Mouse (Mus musculus) limb, embryonic 13.5 days (tissue): ENCODE data around the gene Trmu. TPM values are rescaled to one million over a fixed set of nuclear protein-coding genes. Genes with fewer than 3 reads are reported as not detected.
A peak's percentile ranks its signal among the peaks of the same experiment; 100 is the strongest.
"Not testable (repeated sequence)": the region's sequence is repeated elsewhere in the genome, so short reads cannot be mapped to it uniquely, and the experiment has no call there.

ENCODE experiments used
- ATAC-seq: fragments of 200-750 bp; cut with Nextera tagmentation; 2 replicates; pipeline ENCODE4 v1.8.0; 2017; ENCODE audit warnings: low read depth, moderate number of reproducible peaks, moderate TSS enrichment; ENCODE audit not compliant: low FRiP score
- H3K27ac ChIP-seq: fragments of 300-500 bp; sonication (generic); 2 replicates; pipeline ENCODE4 v1.5.1; 2015; ENCODE audit warnings: inconsistent platforms, mild to moderate bottlenecking, moderate library complexity
- H3K27me3 ChIP-seq: fragments of 300-500 bp; sonication (generic); 2 replicates; pipeline ENCODE4 v1.6.1; 2015; ENCODE audit warnings: mild to moderate bottlenecking, inconsistent platforms
- H3K36me3 ChIP-seq: fragments of 300-500 bp; sonication (generic); 2 replicates; pipeline ENCODE4 v1.6.1; 2015; ENCODE audit warnings: inconsistent platforms, mild to moderate bottlenecking, moderate library complexity
- H3K4me1 ChIP-seq: fragments of 300-500 bp; sonication (generic); 2 replicates; pipeline ENCODE4 v1.6.1; 2015; ENCODE audit warnings: inconsistent platforms
- H3K4me2 ChIP-seq: fragments of 300-500 bp; sonication (generic); replicated peaks from 2 replicates; pipeline ENCODE4 v1.6.1; 2015; ENCODE audit warnings: inconsistent platforms, mild to moderate bottlenecking, moderate library complexity
- H3K4me3 ChIP-seq: fragments of 300-500 bp; sonication (generic); 2 replicates; pipeline ENCODE4 v1.5.1; 2015; ENCODE audit warnings: moderate library complexity, mild to moderate bottlenecking, inconsistent platforms
- H3K9ac ChIP-seq: fragments of 300-500 bp; sonication (generic); 2 replicates; pipeline ENCODE4 v1.6.1; 2015; ENCODE audit warnings: mild to moderate bottlenecking, inconsistent platforms
- H3K9me3 ChIP-seq: fragments of 300-500 bp; sonication (generic); 2 replicates; pipeline ENCODE4 v1.6.1; 2016; ENCODE audit warnings: inconsistent platforms
- WGBS: fragments of 180-500 bp; shearing (Covaris S2); methylation state at CpG from one replicate; pipeline ENCODE4 v1.1.7; 2015; 5-methylcytosine and 5-hydroxymethylcytosine counted together
- polyA plus RNA-seq: library from polyadenylated mRNA; unstranded; fragments of >200 nt; fragmentation: Nextera tagmentation; extraction: Ambion mirVana; gene quantifications from 2 replicates; pipeline ENCODE4 v1.2.1, GENCODE M21; 2015

Trmu gene
- polyA plus RNA-seq, 1 experiment from 2014 or later: 49.5 TPM

DNA sequence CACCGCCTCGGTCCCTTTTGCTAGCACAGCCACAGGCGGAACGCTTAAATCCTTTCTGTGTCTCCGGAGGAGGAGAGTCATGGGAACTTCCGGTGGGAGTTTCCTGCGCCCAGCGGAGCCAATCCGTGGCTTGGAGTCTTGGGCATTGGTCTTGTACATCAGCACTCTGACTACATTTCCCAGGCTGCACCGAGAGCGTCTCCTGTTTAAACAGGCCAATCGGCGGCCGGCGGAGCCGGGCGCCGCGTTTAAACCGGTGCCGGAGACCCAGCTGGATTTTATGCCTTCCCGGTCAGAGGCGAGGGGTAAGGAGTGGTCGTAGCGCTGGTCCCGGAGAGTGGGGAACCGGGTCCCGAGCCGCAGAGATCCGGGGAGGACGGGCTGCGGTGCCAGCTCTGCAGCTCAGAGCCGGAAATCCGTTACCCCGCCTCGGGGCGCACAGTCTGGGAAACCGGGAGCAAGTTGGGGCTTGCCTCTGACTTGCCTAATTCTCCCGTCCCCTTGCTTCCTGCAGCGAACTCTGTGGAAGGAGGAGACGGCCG, 19.6 kb upstream of the Trmu start, which contains the start of gene Gtse1:
Gtse1 (plus strand) TSS at position 256 of the 542 bp plus-strand sequence.
- Histone ChIP-seq H3K27me3 (no peaks in the 10 kb centered on the region), H3K27ac (peak within 1 kb of the TSS; percentile 72; the same call in 1 of the 2 replicates), H3K9ac (peak within 1 kb of the TSS; percentile 83), H3K9me3 (no peaks in the 10 kb centered on the region), H3K4me2 (peak within 1 kb of the TSS; percentile 89), H3K4me1 (peaks cover 21% of the 10 kb centered on the region), H3K36me3 (peaks cover 36% of the 10 kb centered on the region), H3K4me3 (peak within 1 kb of the TSS; percentile 83)
- WGBS: under 1% methylated on average over 42 of the region's 42 CpGs
- ATAC-seq: peak; percentile 98

DNA sequence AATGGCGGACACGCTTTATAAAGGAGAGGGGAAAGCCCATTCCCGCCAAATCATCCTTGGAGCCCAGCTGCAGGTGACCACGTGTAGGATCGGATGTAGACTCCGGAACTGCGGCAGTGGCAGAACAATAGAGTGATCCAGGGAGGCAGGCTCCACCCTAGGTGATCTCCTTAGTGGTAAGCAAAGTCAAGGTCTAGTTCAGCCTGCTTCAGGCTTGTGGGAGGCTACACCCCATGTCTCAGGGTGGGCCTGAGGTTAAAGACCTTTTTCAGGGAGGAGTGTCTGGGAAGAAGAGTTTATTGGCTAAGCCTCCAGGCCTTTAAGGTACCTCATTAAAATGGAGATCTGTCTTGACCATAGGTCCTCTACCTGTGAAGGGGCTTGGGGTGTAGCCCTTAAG, 13.2 kb upstream of the Trmu start:
- H3K4me3 ChIP-seq, H3K4me2 ChIP-seq, H3K9me3 ChIP-seq, H3K9ac ChIP-seq, ATAC-seq, H3K27me3 ChIP-seq, H3K4me1 ChIP-seq, H3K27ac ChIP-seq: not testable (repeated sequence)
- 93% methylated on average over 7 of the region's 7 CpGs for WGBS
- peaks cover 91% of the 10 kb centered on the region for H3K36me3 ChIP-seq

DNA sequence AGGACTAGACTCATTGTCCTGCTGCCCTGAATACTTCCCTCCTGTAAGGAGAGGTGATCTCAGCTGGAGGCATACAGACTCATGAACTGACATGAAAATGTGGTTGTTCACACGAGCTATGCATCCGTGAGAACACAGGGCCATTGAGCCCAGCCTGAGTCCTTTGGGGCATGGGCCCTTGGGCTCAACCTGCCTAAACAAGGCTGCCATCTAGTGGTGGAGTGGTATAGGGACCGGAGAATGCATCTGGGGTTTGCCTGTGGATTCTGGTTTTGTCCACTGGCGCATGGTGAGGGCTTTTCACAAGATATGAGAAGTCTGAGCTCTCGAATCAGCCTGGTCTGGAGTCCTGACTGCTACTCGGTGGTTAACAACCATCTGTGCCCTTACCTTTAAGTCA, 11.4 kb upstream of the Trmu start:
- Histone ChIP-seq H3K36me3 (peaks cover 95% of the 10 kb centered on the region), H3K9ac (no peak overlapping the region)
- no peak for ATAC-seq

DNA sequence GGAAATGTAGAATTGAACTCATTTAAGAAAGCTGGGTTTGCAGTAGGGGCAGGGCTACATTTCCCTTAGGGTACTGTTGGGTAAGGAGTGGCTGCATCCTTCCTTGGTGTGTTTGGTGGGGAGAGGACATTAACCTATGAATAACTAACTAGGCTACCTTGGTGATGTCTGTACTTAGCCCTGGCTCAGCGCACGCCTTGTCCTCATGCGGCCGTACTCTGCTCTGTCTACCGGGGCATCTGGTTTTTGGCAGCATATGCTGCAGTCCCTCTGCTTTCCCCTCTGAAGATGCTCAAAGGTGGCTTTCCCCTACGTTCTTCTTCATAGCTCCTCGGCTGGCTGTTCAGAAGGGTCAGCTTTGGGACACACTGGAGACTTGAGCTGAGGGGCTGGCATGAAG, 1.8 kb upstream of the Trmu start:
- no peak overlapping the region for H3K4me2 ChIP-seq
- H3K27me3 ChIP-seq: no peaks in the 10 kb centered on the region
- no peak overlapping the region for H3K27ac ChIP-seq
- no peak overlapping the region for H3K9ac ChIP-seq
- peaks cover 14% of the 10 kb centered on the region for H3K4me1 ChIP-seq
- WGBS: 94% methylated on average over 7 of the region's 7 CpGs
- H3K36me3 ChIP-seq: peaks cover 52% of the 10 kb centered on the region
- H3K9me3 ChIP-seq: no peaks in the 10 kb centered on the region
- H3K4me3 ChIP-seq: no peak overlapping the region
- ATAC-seq: no peak

More for the DNA sequence above, 11.4 kb upstream of the Trmu start:
- Histone ChIP-seq H3K4me3 (no peak overlapping the region), H3K27ac (no peak overlapping the region), H3K9me3 (no peaks in the 10 kb centered on the region), H3K4me1 (no peaks in the 10 kb centered on the region), H3K27me3 (no peaks in the 10 kb centered on the region), H3K4me2 (no peak overlapping the region)
- WGBS: 55% methylated on average over 6 of the region's 6 CpGs

DNA sequence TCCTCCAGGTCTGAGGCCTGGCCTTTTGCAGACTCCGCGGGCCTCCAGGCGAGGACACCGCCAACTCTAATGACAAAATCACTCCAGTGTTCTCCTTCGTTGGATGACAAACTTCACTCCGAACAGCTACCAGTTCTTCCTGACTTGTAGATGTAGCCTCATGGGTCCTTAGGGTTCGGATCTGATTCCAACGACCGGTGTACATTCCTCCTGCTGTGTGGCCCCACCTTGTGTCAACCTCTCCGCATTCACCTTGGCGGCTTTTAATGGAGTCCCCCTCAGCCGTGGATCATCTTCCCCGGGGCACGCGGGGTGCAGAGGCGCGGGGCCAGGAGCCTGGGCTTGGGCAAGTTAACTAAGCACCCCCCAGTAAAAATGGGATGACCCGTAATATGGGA, 385 bp downstream of the Trmu start:
- Histone ChIP-seq H3K27me3 (no peaks in the 10 kb centered on the region), H3K4me3 (peak overlapping the region; percentile 82), H3K9ac (peak overlapping the region; percentile 92), H3K4me2 (peak overlapping the region; percentile 93), H3K36me3 (peaks cover 53% of the 10 kb centered on the region), H3K27ac (peak overlapping the region; percentile 79), H3K4me1 (peaks cover 14% of the 10 kb centered on the region), H3K9me3 (no peaks in the 10 kb centered on the region)
- 1% methylated on average over 18 of the region's 18 CpGs for WGBS
- no peak for ATAC-seq

DNA sequence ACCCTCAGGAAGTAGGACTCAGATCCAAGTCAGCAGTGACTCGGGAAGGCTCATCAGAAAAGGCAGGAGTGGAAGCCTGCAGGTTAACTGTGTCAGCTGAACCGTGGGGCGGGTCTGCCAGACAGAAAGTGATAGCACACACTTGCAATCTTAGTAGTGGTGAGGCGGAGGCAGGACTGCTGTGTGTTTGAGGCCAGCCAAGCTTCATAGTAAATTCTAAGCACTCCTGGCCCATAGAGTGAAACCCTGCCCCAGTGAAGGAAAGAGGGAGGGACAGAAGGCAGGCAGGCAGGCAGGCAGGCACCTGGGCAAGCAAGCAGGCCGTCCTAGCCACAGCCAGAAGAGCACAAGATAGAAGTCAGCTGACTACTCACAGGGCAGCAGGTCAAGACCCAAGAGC, 6.5 kb downstream of the Trmu start:
- peaks cover 2% of the 10 kb centered on the region; the same call in 1 of the 2 replicates for H3K4me1 ChIP-seq
- H3K27ac ChIP-seq: no peak overlapping the region
- ATAC-seq: no peak
- H3K4me2 ChIP-seq: no peak overlapping the region
- no peak overlapping the region for H3K4me3 ChIP-seq
- no peaks in the 10 kb centered on the region for H3K9me3 ChIP-seq
- H3K9ac ChIP-seq: no peak overlapping the region
- WGBS: 85% methylated on average over 5 of the region's 5 CpGs
- peaks cover 75% of the 10 kb centered on the region for H3K36me3 ChIP-seq
- no peaks in the 10 kb centered on the region for H3K27me3 ChIP-seq

DNA sequence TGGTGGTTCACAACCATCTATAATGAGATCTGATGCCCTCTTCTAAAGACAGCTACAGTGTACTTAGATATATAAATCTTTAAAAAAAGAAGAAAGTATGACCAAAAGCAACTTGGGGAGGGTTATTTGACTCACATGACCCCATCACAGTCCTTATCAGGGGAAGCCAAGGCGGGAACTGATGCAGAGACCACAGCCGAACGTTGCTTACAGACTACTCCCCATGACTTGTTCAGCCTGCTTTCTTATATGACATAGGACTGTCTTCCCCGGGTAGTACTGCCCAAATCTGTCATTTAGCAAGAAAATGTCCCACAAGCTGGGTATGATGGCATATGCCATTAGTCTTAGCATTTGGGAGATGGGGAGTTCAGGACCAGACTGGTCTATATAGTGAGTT, 10.1 kb downstream of the Trmu start:
- H3K4me1 ChIP-seq: no peaks in the 10 kb centered on the region
- H3K9ac ChIP-seq: no peak overlapping the region
- H3K4me2 ChIP-seq: no peak overlapping the region
- H3K4me3 ChIP-seq: no peak overlapping the region
- no peak for ATAC-seq
- H3K9me3 ChIP-seq: no peaks in the 10 kb centered on the region
- H3K27ac ChIP-seq: no peak overlapping the region
- no peaks in the 10 kb centered on the region for H3K27me3 ChIP-seq
- H3K36me3 ChIP-seq: peaks cover 91% of the 10 kb centered on the region
- WGBS: 92% methylated on average over 4 of the region's 4 CpGs

DNA sequence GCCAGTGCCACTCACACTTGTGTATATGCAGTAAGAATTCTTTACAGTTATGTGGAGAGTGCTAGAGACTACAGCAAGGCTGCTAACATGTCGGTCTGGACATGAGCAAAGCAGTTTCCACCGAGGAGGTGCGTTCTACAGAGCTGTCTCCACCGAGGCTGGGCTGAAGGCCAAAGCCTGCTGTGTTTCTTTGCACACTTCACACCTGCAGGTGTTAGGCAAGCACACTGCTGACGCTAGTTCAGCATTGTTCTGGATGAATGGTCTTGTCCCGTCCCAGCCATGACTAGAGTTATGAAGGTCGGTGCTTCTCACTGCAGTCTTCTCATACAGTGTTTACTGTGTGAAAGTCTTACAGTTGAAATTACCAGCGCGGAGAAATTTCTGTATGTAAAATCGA, 12.9 kb downstream of the Trmu start:
- Histone ChIP-seq H3K27ac (no peak overlapping the region), H3K4me1 (no peaks in the 10 kb centered on the region), H3K9ac (no peak overlapping the region), H3K4me3 (no peak overlapping the region), H3K27me3 (no peaks in the 10 kb centered on the region), H3K36me3 (peaks cover 92% of the 10 kb centered on the region), H3K4me2 (no peak overlapping the region), H3K9me3 (no peaks in the 10 kb centered on the region)
- ATAC-seq: no peak
- 86% methylated on average over 10 of the region's 10 CpGs for whole genome bisulfite sequencing

DNA sequence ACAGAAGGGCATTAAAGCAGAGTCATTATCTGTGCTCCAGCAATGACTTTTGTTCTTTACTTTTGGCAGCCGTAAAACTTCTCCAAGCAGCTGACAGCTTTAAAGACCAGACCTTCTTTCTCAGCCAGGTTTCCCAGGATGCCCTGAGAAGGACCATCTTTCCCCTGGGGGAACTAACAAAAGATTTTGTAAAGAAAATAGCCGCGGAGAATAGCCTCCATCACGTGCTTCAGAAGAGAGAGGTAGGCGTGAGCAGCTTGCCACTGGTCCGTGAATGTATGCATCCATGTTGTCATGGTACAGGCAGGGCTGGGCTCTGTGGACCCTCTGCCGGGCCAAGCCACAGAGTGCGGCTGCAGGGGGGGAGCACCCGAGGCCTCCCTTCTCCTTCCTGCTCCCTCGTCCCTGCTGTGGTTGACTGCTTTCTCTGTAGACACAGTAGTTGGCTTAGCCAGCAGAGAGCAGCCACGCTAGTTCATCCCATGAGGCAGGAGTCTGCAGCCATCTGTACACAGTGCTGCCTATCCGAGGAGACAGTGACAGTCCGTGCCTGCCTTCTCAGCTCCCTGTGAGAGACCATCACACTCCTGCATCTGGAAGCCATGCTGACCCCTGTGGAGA, 13.5 kb downstream of the Trmu start:
- Histone ChIP-seq H3K4me3 (no peak overlapping the region), H3K9ac (no peak overlapping the region), H3K4me1 (no peaks in the 10 kb centered on the region), H3K27me3 (no peaks in the 10 kb centered on the region), H3K4me2 (no peak overlapping the region), H3K9me3 (no peaks in the 10 kb centered on the region), H3K27ac (no peak overlapping the region), H3K36me3 (peaks cover 96% of the 10 kb centered on the region)
- no peak for ATAC-seq
- 82% methylated on average over 13 of the region's 13 CpGs for WGBS

DNA sequence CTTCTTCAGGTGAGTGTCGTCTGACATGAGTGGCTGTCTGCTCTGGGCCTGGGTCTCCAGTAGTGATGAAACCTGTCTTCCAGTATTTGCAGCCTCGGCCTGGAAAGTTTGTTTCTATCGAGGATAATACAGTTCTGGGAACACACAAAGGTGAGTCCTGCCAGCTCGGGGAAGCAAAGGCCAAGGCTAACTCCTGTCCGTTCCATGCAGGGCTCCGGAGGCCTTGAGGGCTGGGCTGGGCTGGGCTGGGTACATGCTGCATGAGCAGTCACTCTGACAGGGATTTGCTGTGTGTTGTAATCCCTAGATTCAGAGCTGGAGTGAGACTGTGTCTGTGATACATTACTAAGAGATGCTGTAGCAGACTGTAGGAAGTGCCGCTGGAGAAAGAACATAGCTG, 14.8 kb downstream of the Trmu start:
- Histone ChIP-seq H3K36me3 (peaks cover 96% of the 10 kb centered on the region), H3K4me3 (no peak overlapping the region), H3K27me3 (no peaks in the 10 kb centered on the region), H3K4me2 (no peak overlapping the region), H3K9me3 (no peaks in the 10 kb centered on the region), H3K4me1 (no peaks in the 10 kb centered on the region), H3K9ac (no peak overlapping the region), H3K27ac (no peak overlapping the region)
- no peak for ATAC-seq
- 87% methylated on average over 7 of the region's 7 CpGs for WGBS

DNA sequence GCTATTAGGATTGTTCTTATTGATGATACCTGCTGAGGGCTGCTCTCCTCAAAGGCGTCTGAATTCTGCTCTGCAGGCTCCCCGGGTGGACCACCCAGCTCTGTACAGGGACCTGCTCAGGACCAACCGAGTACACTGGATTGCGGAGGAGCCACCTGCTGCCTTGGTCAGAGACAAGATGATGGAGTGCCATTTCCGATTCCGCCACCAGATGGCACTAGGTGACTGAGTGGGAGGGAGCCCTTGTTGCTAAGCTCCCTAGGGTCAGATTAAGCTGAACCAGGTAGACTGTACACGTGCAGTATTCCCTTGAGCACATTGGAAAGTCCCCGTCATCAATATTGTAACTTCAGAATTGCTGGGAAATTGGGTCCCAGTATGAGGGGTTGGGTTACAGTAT, 17.2 kb downstream of the Trmu start:
- H3K9ac ChIP-seq: no peak overlapping the region
- no peaks in the 10 kb centered on the region for H3K9me3 ChIP-seq
- peaks cover 99% of the 10 kb centered on the region for H3K36me3 ChIP-seq
- H3K27ac ChIP-seq: no peak overlapping the region
- WGBS: 16% methylated on average over 8 of the region's 8 CpGs
- H3K4me3 ChIP-seq: no peak overlapping the region
- ATAC-seq: no peak
- H3K4me1 ChIP-seq: no peaks in the 10 kb centered on the region
- H3K27me3 ChIP-seq: no peaks in the 10 kb centered on the region
- no peak overlapping the region for H3K4me2 ChIP-seq

DNA sequence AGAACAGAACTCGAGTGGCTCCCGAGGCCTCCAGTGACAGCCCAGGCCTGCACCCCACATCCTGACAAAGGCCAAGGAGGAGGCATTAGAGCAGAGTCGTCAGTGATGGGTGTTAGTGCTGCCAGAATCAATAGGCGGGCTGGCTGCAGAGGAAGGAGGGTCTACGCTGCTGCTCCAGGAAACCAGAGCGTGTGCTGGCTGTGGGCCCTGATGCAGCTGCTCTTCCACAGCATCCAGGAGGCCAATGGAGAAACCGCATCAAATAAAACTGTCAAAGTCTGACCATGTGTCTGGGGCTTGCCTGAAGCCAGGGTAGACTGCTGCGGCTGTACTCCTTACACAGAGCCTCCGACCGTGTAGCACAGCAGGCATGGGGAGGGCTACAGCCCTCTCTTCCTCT, 18.0 kb downstream of the Trmu start:
- no peak for ATAC-seq
- 81% methylated on average over 10 of the region's 10 CpGs for WGBS
- no peaks in the 10 kb centered on the region for H3K27me3 ChIP-seq
- H3K9me3 ChIP-seq: no peaks in the 10 kb centered on the region
- H3K9ac ChIP-seq: no peak overlapping the region
- H3K4me1 ChIP-seq: no peaks in the 10 kb centered on the region
- H3K4me3 ChIP-seq: no peak overlapping the region
- no peak overlapping the region for H3K4me2 ChIP-seq
- H3K36me3 ChIP-seq: peaks cover 99% of the 10 kb centered on the region
- H3K27ac ChIP-seq: no peak overlapping the region

DNA sequence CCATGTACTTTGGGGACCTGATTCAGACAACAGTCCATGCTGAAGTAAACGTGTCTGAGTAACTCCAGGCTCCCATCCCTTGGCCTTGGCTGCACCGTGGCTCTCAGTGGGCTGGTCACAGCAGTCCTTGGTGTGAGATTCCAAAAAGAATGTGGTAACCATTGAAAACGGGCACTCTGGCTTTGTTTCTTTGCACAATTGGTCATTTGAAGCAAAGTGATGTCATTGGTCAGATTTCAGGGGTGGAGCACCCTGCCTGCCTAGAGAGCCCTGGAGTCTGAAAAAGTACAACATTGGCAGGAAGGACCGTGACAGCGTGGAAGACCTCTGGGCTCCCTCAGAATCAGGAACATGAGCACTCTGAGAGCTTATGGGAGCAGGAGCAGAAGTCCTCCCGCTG, 20.3 kb downstream of the Trmu start:
- H3K4me1 ChIP-seq: no peaks in the 10 kb centered on the region
- no peak for ATAC-seq
- H3K36me3 ChIP-seq: peaks cover 77% of the 10 kb centered on the region
- 78% methylated on average over 6 of the region's 6 CpGs for WGBS
- no peak overlapping the region for H3K4me3 ChIP-seq
- H3K27ac ChIP-seq: no peak overlapping the region
- H3K4me2 ChIP-seq: no peak overlapping the region
- no peaks in the 10 kb centered on the region for H3K27me3 ChIP-seq
- no peaks in the 10 kb centered on the region for H3K9me3 ChIP-seq
- no peak overlapping the region for H3K9ac ChIP-seq
